Mouse (Mus musculus): Measurements from ENCODE around the gene Tsen15.
"Not testable (repeated sequence)": the region's sequence is repeated elsewhere in the genome, so short reads cannot be mapped to it uniquely, and the experiment has no call there.

Tsen15 gene

GRCm38 (mm10) chr1:152389271-152389670 is 2.8 kb upstream of the Tsen15 start:
- no peak for DNase-seq (ENCODE audit: low read depth in 1 of 2, low spot score in 2 of 2)

DNA sequence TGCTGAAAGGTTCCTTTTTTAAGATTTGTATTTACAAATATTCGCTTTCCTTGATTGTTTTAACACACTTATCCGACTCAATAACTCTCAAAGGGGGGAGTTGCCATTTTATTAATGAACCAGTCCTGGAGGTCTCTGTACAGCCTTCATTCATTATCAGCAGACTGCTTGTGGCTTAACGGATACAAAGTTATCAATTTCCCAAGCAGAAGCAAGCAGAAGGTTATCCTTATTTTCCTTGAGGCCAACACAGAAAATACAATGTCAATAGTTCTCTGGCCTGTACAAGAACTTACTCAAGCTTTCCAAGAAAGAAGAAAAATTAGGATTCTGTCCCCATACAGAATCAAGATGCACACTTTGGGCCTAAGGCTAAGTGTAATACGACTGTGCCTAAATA is 795 bp downstream of the Tsen15 start:
- not testable (repeated sequence) for DNase-seq (ENCODE audit: low read depth in 1 of 2, low spot score in 2 of 2)

GRCm38 (mm10) chr1:152384589-152384988 is 1.9 kb downstream of the Tsen15 start:
- no peak for DNase-seq (ENCODE audit: low read depth in 1 of 2, low spot score in 2 of 2)

DNA sequence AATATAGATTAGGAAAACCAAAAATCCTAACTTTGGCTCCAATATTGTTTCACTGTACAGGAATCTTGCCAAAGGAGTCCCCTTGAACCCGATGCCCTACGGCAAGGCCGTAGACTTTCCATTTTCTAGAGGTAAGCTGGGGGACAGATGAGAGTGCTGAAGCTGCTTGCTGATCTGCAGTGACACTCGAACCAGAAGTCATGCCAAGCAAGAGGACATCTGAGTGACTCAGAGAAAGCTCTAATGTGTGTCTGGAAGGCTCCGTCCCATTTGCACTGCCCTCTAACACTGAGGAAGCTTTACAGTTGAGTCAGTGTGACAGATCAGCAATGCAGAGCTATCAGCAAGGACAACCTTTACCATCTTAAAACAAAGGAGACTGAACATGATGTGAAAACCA is 8.2 kb downstream of the Tsen15 start:
- no peak for DNase-seq (ENCODE audit: low read depth in 1 of 2, low spot score in 2 of 2)

GRCm38 (mm10) chr1:152369139-152369538 is 17.3 kb downstream of the Tsen15 start:
- no peak for DNase-seq (ENCODE audit: low read depth in 1 of 2, low spot score in 2 of 2)

- DNase-seq (ENCODE audit: low read depth in 1 of 2, low spot score in 2 of 2): no peak
Measured at GRCm38 (mm10) chr1:152368311-152369088, 18.0 kb downstream of the Tsen15 start.

DNA sequence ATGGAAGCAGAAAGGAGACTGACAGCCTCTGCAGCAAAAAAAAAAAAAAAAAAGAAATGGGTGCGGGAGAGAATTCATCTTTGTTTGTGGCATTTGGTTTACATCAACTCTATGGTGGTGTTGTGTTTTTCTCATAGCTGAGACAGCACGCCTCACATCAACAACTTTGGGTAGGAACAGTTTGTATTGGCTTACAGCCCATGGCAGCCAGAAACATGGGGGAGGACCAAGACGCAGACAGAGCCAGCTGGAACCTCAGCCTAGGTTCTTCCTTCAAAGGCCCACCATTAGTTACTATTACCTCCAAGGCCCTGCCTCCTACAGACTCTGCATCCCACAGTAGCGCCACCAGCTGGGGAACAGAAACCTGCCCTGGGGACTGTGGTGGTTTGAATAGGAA is 29.8 kb downstream of the Tsen15 start:
- no peak for DNase-seq (ENCODE audit: low read depth in 1 of 2, low spot score in 2 of 2)

DNA sequence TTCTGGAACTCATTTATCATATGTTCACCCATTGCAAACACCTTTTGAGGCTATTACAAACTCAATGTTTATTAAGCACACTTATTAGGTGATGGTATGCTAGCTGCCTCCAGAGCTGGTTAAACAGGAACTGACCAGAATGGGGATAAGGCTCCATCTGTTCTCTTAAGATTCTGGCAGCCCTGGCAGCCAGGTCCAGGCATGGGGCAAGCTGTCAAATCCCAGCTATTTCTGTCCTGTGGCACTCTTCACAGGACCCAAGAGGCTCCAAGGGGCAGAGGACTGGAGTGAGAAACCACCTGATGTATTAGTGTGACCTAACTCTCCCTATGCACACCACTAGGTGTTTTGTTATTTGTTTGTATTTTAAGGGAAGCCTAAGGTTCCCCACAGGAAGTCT is 38.5 kb downstream of the Tsen15 start:
- no peak for DNase-seq (ENCODE audit: low read depth in 1 of 2, low spot score in 2 of 2)

DNA sequence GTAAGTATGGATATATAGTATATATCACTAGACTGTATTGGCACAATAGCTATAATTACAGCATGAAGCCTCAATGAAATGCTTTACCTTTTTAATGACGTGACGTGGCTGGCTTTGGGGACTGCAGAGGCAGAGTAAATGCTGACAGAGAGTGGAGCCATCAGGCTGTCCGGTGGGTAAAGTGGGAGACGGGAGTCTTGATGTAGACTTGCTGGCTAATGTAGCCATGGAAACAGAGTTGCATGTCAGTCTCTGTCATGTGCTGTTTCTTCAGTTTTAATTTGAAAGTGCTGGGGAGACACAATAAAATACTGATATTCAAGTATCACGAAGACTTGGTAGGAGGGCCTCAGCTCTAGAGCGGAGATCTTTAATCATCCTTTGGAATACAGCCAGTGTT is 62.5 kb downstream of the Tsen15 start:
- DNase-seq (ENCODE audit: low read depth in 1 of 2, low spot score in 2 of 2): no peak

Data from monocyte, adult 2 months (primary cell).